Mouse (Mus musculus): ENCODE results near the gene Ftsj3. TPM values are rescaled to one million over a fixed set of nuclear protein-coding genes. Genes with fewer than 3 reads are reported as not detected.

Ftsj3 gene
- polyA plus RNA-seq (2015; fragmentation: Nextera tagmentation; extraction: Ambion mirVana) = 18.7 and 19.0 TPM in 2 replicates

GRCm38 (mm10) chr11:106255685-106256451 is at the start of gene Ftsj3, which contains the start of gene Psmc5:
Gene Ftsj3 (minus strand): TSS chr11:106256079.
Gene Psmc5 (plus strand): TSS chr11:106256154.
- peak within 1 kb of the TSS; percentile 59 for H3K9ac ChIP-seq (replicated peaks; ENCODE audit: low read depth)
- peaks cover 10% of the 10 kb centered on the region; the same call in 1 of the 2 replicates for H3K36me3 ChIP-seq (ENCODE audit: insufficient read depth, low read length)
- peak within 1 kb of the TSS; percentile 70 for H3K4me3 ChIP-seq (ENCODE audit: low read depth, low read length)

GRCm38 (mm10) chr11:106305348-106306064 is 49.6 kb upstream of the Ftsj3 start:
- H3K27me3 ChIP-seq (replicated peaks; ENCODE audit: insufficient read depth, low read length) = no peaks in the 10 kb centered on the region
- no peaks in the 10 kb centered on the region for H3K36me3 ChIP-seq (ENCODE audit: insufficient read depth, low read length)
- ATAC-seq = no peak
- no peak overlapping the region for H3K4me3 ChIP-seq (ENCODE audit: low read depth, low read length)
- no peak overlapping the region for H3K27ac ChIP-seq (ENCODE audit: low read length)
- no peak overlapping the region for H3K4me2 ChIP-seq (replicated peaks; ENCODE audit: low read depth, low read length)
- WGBS = 72% methylated on average over 10 of the region's 10 CpGs
- no peaks in the 10 kb centered on the region for H3K9me3 ChIP-seq (ENCODE audit: low read length)
- H3K9ac ChIP-seq (replicated peaks; ENCODE audit: low read depth) = no peak overlapping the region
- DNase-seq (ENCODE audit: low spot score) = no peak
- H3K4me1 ChIP-seq (ENCODE audit: insufficient read depth, low read depth, low read length) = no peaks in the 10 kb centered on the region
- TF ChIP-seq EP300 (IDR thresholded peaks at IDR 0.05) (no peak), CTCF (IDR thresholded peaks at IDR 0.05) (no peak)

More at GRCm38 (mm10) chr11:106255685-106256451, at the start of gene Ftsj3, which contains the start of gene Psmc5:
- Histone ChIP-seq H3K4me1 (ENCODE audit: insufficient read depth, low read depth, low read length) (peaks cover 11% of the 10 kb centered on the region; the same call in 1 of the 2 replicates), H3K27me3 (replicated peaks; ENCODE audit: insufficient read depth, low read length) (no peaks in the 10 kb centered on the region), H3K9me3 (ENCODE audit: low read length) (no peaks in the 10 kb centered on the region), H3K4me2 (replicated peaks; ENCODE audit: low read depth, low read length) (peak within 1 kb of the TSS; percentile 94), H3K27ac (ENCODE audit: low read length) (peak within 1 kb of the TSS; percentile 69)
- peak; percentile 98 for ATAC-seq
- 1% methylated on average over 42 of the region's 42 CpGs for WGBS
- TF ChIP-seq EP300 (IDR thresholded peaks at IDR 0.05) = no peak
- peak; percentile 66 for TF ChIP-seq CTCF (IDR thresholded peaks at IDR 0.05)
- peak; percentile 98 for DNase-seq (ENCODE audit: low spot score)

GRCm38 (mm10) chr11:106302634-106303033 is 46.8 kb upstream of the Ftsj3 start:
- Histone ChIP-seq H3K4me1 (ENCODE audit: insufficient read depth, low read depth, low read length) (no peaks in the 10 kb centered on the region), H3K27ac (ENCODE audit: low read length) (no peak overlapping the region), H3K9ac (replicated peaks; ENCODE audit: low read depth) (no peak overlapping the region), H3K4me2 (replicated peaks; ENCODE audit: low read depth, low read length) (no peak overlapping the region), H3K36me3 (ENCODE audit: insufficient read depth, low read length) (no peaks in the 10 kb centered on the region), H3K4me3 (ENCODE audit: low read depth, low read length) (no peak overlapping the region), H3K9me3 (ENCODE audit: low read length) (no peaks in the 10 kb centered on the region), H3K27me3 (replicated peaks; ENCODE audit: insufficient read depth, low read length) (no peaks in the 10 kb centered on the region)
- peak; percentile 77 for DNase-seq (ENCODE audit: low spot score)
- WGBS = 7% methylated on average over 2 of the region's 2 CpGs
- peak; percentile 77 for ATAC-seq
- TF ChIP-seq EP300 (IDR thresholded peaks at IDR 0.05) (no peak), CTCF (IDR thresholded peaks at IDR 0.05) (peak; percentile 90)

- 68% methylated on average over 9 of the region's 9 CpGs for WGBS
- no peaks in the 10 kb centered on the region for H3K27me3 ChIP-seq (replicated peaks; ENCODE audit: insufficient read depth, low read length)
- no peak for TF ChIP-seq CTCF (IDR thresholded peaks at IDR 0.05)
- TF ChIP-seq EP300 (IDR thresholded peaks at IDR 0.05) = no peak
Measured at GRCm38 (mm10) chr11:106301765-106302164, 45.9 kb upstream of the Ftsj3 start, which contains the start of gene Gh. Gene Gh (minus strand): TSS chr11:106301865.

GRCm38 (mm10) chr11:106291861-106292260 is 36.0 kb upstream of the Ftsj3 start:
- Histone ChIP-seq H3K4me3 (ENCODE audit: low read depth, low read length) (no peak overlapping the region), H3K36me3 (ENCODE audit: insufficient read depth, low read length) (no peaks in the 10 kb centered on the region), H3K9me3 (ENCODE audit: low read length) (no peaks in the 10 kb centered on the region), H3K27me3 (replicated peaks; ENCODE audit: insufficient read depth, low read length) (no peaks in the 10 kb centered on the region), H3K4me2 (replicated peaks; ENCODE audit: low read depth, low read length) (no peak overlapping the region), H3K9ac (replicated peaks; ENCODE audit: low read depth) (no peak overlapping the region), H3K4me1 (ENCODE audit: insufficient read depth, low read depth, low read length) (no peaks in the 10 kb centered on the region), H3K27ac (ENCODE audit: low read length) (no peak overlapping the region)
- TF ChIP-seq EP300 (IDR thresholded peaks at IDR 0.05) = 0 out of 2 replicates have a peak, but pooled peaks have one; percentile 12
- no peak; the same call in 1 of the 2 replicates for TF ChIP-seq CTCF (IDR thresholded peaks at IDR 0.05)
- ATAC-seq (peak; percentile 68), DNase-seq (ENCODE audit: low spot score) (peak; percentile 59)
- 48% methylated on average over 2 of the region's 2 CpGs for WGBS

More at GRCm38 (mm10) chr11:106301765-106302164, 45.9 kb upstream of the Ftsj3 start, which contains the start of gene Gh:
- Histone ChIP-seq H3K36me3 (ENCODE audit: insufficient read depth, low read length) (no peaks in the 10 kb centered on the region), H3K4me2 (replicated peaks; ENCODE audit: low read depth, low read length) (no peak within 1 kb of the TSS), H3K9ac (replicated peaks; ENCODE audit: low read depth) (no peak within 1 kb of the TSS), H3K9me3 (ENCODE audit: low read length) (no peaks in the 10 kb centered on the region), H3K4me3 (ENCODE audit: low read depth, low read length) (no peak within 1 kb of the TSS), H3K27ac (ENCODE audit: low read length) (no peak within 1 kb of the TSS), H3K4me1 (ENCODE audit: insufficient read depth, low read depth, low read length) (no peaks in the 10 kb centered on the region)
- DNase-seq (ENCODE audit: low spot score) = no peak
- no peak for ATAC-seq

GRCm38 (mm10) chr11:106290376-106290775 is 34.5 kb upstream of the Ftsj3 start:
- no peak for ATAC-seq
- WGBS = 87% methylated on average over 5 of the region's 5 CpGs
- TF ChIP-seq EP300 (IDR thresholded peaks at IDR 0.05) (no peak), CTCF (IDR thresholded peaks at IDR 0.05) (no peak)

More at GRCm38 (mm10) chr11:106290376-106290775, 34.5 kb upstream of the Ftsj3 start:
- Histone ChIP-seq H3K9me3 (ENCODE audit: low read length) (no peaks in the 10 kb centered on the region), H3K36me3 (ENCODE audit: insufficient read depth, low read length) (no peaks in the 10 kb centered on the region), H3K4me1 (ENCODE audit: insufficient read depth, low read depth, low read length) (no peaks in the 10 kb centered on the region), H3K9ac (replicated peaks; ENCODE audit: low read depth) (no peak overlapping the region), H3K4me2 (replicated peaks; ENCODE audit: low read depth, low read length) (no peak overlapping the region), H3K27ac (ENCODE audit: low read length) (no peak overlapping the region), H3K27me3 (replicated peaks; ENCODE audit: insufficient read depth, low read length) (no peaks in the 10 kb centered on the region), H3K4me3 (ENCODE audit: low read depth, low read length) (no peak overlapping the region)
- no peak for DNase-seq (ENCODE audit: low spot score)

All from lung, postnatal 0 days (tissue).